Mouse (Mus musculus): ENCODE results near the gene Ccdc174.

Gene Ccdc174

GRCm38 (mm10) chr6:91914011-91914410 is 36.2 kb downstream of the Ccdc174 start:
- in situ Hi-C loops (cut with MboI, MseI), result no loop called here

- in situ Hi-C loops (cut with MboI, MseI), result no loop called here
These were observed 39.4 kb downstream of the Ccdc174 start for GRCm38 (mm10) chr6:91917286-91917685.

- in situ Hi-C loops (cut with MboI, MseI), result no loop called here
These were observed 39.9 kb downstream of the Ccdc174 start for GRCm38 (mm10) chr6:91917716-91918115.

- in situ Hi-C loops (cut with MboI, MseI), result no loop called here
These were observed 53.4 kb downstream of the Ccdc174 start for GRCm38 (mm10) chr6:91931231-91931630.

DNA sequence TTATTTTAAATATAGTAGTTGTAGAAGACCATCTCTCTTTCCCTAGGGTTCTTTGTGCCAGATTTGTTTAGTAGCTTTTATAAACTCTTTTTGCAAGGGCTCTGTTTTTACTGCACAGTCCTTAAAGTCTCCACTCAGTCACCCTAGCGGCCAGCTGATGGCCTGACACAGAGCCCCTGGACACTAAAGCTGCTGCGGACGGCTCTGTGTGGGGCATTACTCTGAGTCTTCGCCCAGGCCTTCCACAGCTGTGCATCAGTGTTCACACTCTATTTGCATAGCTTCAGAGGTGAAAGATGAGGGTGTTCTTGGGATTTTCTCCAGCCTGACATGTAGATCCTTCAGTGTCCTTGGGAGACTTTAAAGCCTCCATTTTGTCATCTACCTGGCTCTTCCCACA is 60.6 kb downstream of the Ccdc174 start:
- in situ Hi-C loops (cut with MboI, MseI), result no loop called here

GRCm38 (mm10) chr6:91948426-91948825 is 70.6 kb downstream of the Ccdc174 start:
- in situ Hi-C loops (cut with MboI, MseI), result no loop called here
